Mouse (Mus musculus) thymus, adult 2 months (tissue): Measurements from ENCODE around the gene Rrp15.

Experiments
- CTCF ChIP-seq: fragments of 200-500 bp; IDR thresholded peaks from 2 replicates; pipeline ENCODE4 v1.5.1; 2012; ENCODE audit warnings: mild to moderate bottlenecking, control low read depth, low read length, moderate library complexity, borderline replicate concordance; ENCODE audit not compliant: control insufficient read depth, poor library complexity, insufficient read depth; ENCODE audit errors: extremely low read depth
- POLR2A ChIP-seq: fragments of 200-500 bp; IDR thresholded peaks from 2 replicates; pipeline ENCODE4 v1.6.1; 2012; ENCODE audit warnings: mild to moderate bottlenecking, low read length, control low read depth, moderate library complexity; ENCODE audit not compliant: control insufficient read depth, poor library complexity, insufficient read depth; ENCODE audit errors: extremely low read depth

DNA sequence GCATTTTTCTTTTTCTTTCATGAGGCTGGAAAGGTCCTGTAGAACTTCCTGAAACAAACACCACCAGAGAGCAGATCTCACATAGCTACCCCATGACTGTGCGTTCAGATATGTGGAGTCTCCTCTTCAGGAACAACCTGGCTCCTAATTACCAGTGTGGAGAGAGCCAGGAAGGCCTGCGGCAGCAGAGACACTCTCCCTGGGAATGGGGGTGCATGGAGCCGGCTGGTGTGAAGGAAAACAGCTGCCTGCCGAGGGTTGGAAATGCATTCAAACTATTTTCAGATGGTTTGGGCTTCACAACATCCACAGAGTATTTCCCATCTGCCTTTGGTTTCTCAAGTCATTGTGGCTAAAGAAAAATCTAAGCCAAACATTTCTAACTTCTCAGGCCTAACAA lies 53.8 kb downstream of the Rrp15 start:
- TF ChIP-seq CTCF = no peak
- no peak for TF ChIP-seq POLR2A
